Mouse (Mus musculus): ENCODE data around the gene Oxsr1.
"Not testable (repeated sequence)": the region's sequence is repeated elsewhere in the genome, so short reads cannot be mapped to it uniquely, and the experiment has no call there.

Oxsr1 gene

GRCm38 (mm10) chr9:119268588-119269145, 53.6 kb downstream of the Oxsr1 start:
- no peak for DNase-seq

GRCm38 (mm10) chr9:119268120-119268519, 54.1 kb downstream of the Oxsr1 start:
- no peak for DNase-seq

GRCm38 (mm10) chr9:119266121-119266395, 56.2 kb downstream of the Oxsr1 start:
- DNase-seq = not testable (repeated sequence)

GRCm38 (mm10) chr9:119265373-119266120, 56.7 kb downstream of the Oxsr1 start:
- not testable (repeated sequence) for DNase-seq

- no peak for DNase-seq
Observed at GRCm38 (mm10) chr9:119263067-119263466, 59.2 kb downstream of the Oxsr1 start.

GRCm38 (mm10) chr9:119260825-119261224, 61.4 kb downstream of the Oxsr1 start:
- no peak for DNase-seq

- no peak for DNase-seq
Observed at GRCm38 (mm10) chr9:119258785-119259184, 63.4 kb downstream of the Oxsr1 start.

- DNase-seq = no peak
Observed at GRCm38 (mm10) chr9:119258128-119258527, 64.1 kb downstream of the Oxsr1 start.

GRCm38 (mm10) chr9:119256161-119256560, 66.1 kb downstream of the Oxsr1 start:
- DNase-seq = no peak

- DNase-seq = no peak
Observed at GRCm38 (mm10) chr9:119255096-119255495, 67.1 kb downstream of the Oxsr1 start.

GRCm38 (mm10) chr9:119254187-119254586, 68.0 kb downstream of the Oxsr1 start:
- no peak for DNase-seq

- DNase-seq = peak; percentile 33
Observed at GRCm38 (mm10) chr9:119247996-119248395, 74.2 kb downstream of the Oxsr1 start.

GRCm38 (mm10) chr9:119246826-119247225, 75.4 kb downstream of the Oxsr1 start:
- no peak for DNase-seq

- DNase-seq = no peak
Observed at GRCm38 (mm10) chr9:119243981-119244380, 78.2 kb downstream of the Oxsr1 start.

- no peak for DNase-seq
Observed at GRCm38 (mm10) chr9:119241169-119241865, 80.9 kb downstream of the Oxsr1 start.

- DNase-seq = peak; percentile 37
Observed at GRCm38 (mm10) chr9:119240286-119240997, 81.8 kb downstream of the Oxsr1 start.

- DNase-seq = no peak
Observed at GRCm38 (mm10) chr9:119239274-119239673, 83.0 kb downstream of the Oxsr1 start.

- DNase-seq = no peak
Observed at GRCm38 (mm10) chr9:119238796-119239195, 83.4 kb downstream of the Oxsr1 start.

GRCm38 (mm10) chr9:119231552-119231951, 90.7 kb downstream of the Oxsr1 start:
- no peak for DNase-seq

- DNase-seq = no peak
Observed at GRCm38 (mm10) chr9:119230829-119231228, 91.4 kb downstream of the Oxsr1 start.

GRCm38 (mm10) chr9:119220249-119220648, 102.0 kb downstream of the Oxsr1 start:
- DNase-seq = no peak

GRCm38 (mm10) chr9:119219667-119220066, 102.6 kb downstream of the Oxsr1 start:
- DNase-seq = no peak

GRCm38 (mm10) chr9:119215341-119215740, 106.9 kb downstream of the Oxsr1 start:
- DNase-seq = not testable (repeated sequence)

GRCm38 (mm10) chr9:119214601-119215000, 107.6 kb downstream of the Oxsr1 start:
- no peak for DNase-seq
